Mouse (Mus musculus): ENCODE measurements around the gene Asna1. TPM values are rescaled to one million over a fixed set of nuclear protein-coding genes. Genes with fewer than 3 reads are reported as not detected.

Gene Asna1
- total and polyA plus RNA-seq, 2 experiments from 2014 or later, result 110 to 134 TPM

DNA sequence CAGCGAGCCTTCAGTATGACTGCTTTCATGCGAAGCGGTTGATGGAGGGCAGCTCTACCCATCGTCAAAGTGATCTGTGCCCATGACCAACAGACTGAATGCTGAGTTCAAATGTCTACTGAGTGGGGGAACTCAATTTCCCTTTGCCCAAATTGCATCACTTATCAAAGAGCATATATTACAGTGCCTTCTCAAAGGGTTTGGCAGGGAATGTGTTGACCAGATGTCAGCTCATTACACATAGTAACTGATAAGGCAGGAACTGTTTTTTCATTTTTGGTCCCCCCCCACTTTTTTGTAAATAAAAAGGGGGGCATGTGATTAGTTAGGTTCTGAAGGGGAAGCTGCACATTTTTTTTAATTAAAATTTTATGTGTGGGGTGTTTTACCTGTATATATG is 37.5 kb upstream of the Asna1 start:
- H3K4me1 ChIP-seq (ENCODE audit: control insufficient read depth, insufficient read depth), result no peaks in the 10 kb centered on the region
- H3K9me3 ChIP-seq (replicated peaks; ENCODE audit: control insufficient read depth, low read length), result no peaks in the 10 kb centered on the region
- H3K9ac ChIP-seq (replicated peaks; ENCODE audit: low read depth, low read length), result no peak overlapping the region
- no peaks in the 10 kb centered on the region for H3K36me3 ChIP-seq (replicated peaks; ENCODE audit: control insufficient read depth, insufficient read depth, low read length)
- ATAC-seq (ENCODE audit: insufficient read depth, low read depth), result no peak
- H3K27ac ChIP-seq (ENCODE audit: low read depth), result no peak overlapping the region
- TF ChIP-seq CTCF (IDR thresholded peaks at IDR 0.05; ENCODE audit: low read depth) (no peak), EP300 (IDR thresholded peaks at IDR 0.05; ENCODE audit: low read depth) (no peak)
- DNase-seq (ENCODE audit: low spot score), result no peak
- H3K4me2 ChIP-seq (ENCODE audit: low read depth, low read length), result no peak overlapping the region
- 95% methylated on average over 4 of the region's 4 CpGs for WGBS
- H3K4me3 ChIP-seq (ENCODE audit: low read depth, low read length), result no peak overlapping the region
- no peaks in the 10 kb centered on the region for H3K27me3 ChIP-seq (ENCODE audit: control insufficient read depth, insufficient read depth, low read length)

DNA sequence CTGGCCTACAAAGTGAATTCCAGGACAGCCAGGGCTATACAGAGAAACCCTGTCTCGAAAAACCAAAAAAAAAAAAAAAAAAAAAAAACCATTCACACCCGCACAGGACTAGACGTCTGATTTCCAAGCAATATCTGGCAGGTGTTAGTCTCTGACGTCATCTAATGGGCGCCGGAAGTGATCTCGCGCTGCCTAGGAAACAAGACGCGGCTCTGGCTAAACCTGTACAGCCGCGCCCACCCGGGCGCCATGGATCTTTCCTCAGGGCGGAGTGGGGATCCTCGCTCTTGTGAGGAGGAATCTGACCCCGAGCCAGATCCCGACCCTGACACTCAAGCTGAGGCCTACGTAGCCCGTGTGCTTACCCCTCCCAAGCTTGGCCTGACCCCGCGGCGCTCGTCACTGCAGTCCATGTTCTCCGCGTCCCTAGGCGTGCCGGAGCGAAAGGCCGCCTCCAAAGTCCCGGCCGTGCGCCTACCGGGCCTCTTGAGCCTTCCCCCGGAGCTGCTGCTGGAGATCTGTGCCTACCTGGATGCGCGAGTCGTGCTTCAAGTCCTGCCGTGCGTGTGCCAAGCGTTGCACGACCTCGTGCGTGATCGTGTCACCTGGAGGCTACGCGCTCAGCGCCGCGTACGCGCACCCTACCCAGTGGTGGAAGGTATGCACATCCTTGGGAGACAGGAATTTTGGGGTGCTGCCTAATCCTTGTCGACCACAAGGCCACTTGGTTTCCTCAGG is 35.0 kb upstream of the Asna1 start, which contains the start of gene Fbxw9:
Gene Fbxw9, plus strand, starts transcription at position 177 of the 738 bp plus-strand sequence.
- Histone ChIP-seq H3K4me3 (ENCODE audit: low read depth, low read length) (peak within 1 kb of the TSS; percentile 96), H3K9me3 (replicated peaks; ENCODE audit: control insufficient read depth, low read length) (no peaks in the 10 kb centered on the region), H3K36me3 (replicated peaks; ENCODE audit: control insufficient read depth, insufficient read depth, low read length) (peaks cover 15% of the 10 kb centered on the region), H3K9ac (replicated peaks; ENCODE audit: low read depth, low read length) (peak within 1 kb of the TSS; percentile 60), H3K4me2 (ENCODE audit: low read depth, low read length) (peak within 1 kb of the TSS; percentile 97), H3K27me3 (ENCODE audit: control insufficient read depth, insufficient read depth, low read length) (no peaks in the 10 kb centered on the region), H3K27ac (ENCODE audit: low read depth) (peak within 1 kb of the TSS; percentile 47; the same call in 1 of the 2 replicates), H3K4me1 (ENCODE audit: control insufficient read depth, insufficient read depth) (no peaks in the 10 kb centered on the region)
- ATAC-seq (ENCODE audit: insufficient read depth, low read depth), result peak; percentile 93
- DNase-seq (ENCODE audit: low spot score), result peak; percentile 87
- TF ChIP-seq EP300 (IDR thresholded peaks at IDR 0.05; ENCODE audit: low read depth) (0 out of 2 replicates have a peak, but pooled peaks have one; percentile 21), CTCF (IDR thresholded peaks at IDR 0.05; ENCODE audit: low read depth) (no peak)
- WGBS, result under 1% methylated on average over 51 of the region's 53 CpGs

GRCm38 (mm10) chr8:85057367-85057766 is 32.3 kb upstream of the Asna1 start:
- no peak for DNase-seq (ENCODE audit: low spot score)
- no peaks in the 10 kb centered on the region for H3K4me1 ChIP-seq (ENCODE audit: control insufficient read depth, insufficient read depth)
- H3K4me2 ChIP-seq (ENCODE audit: low read depth, low read length), result no peak overlapping the region
- no peak for ATAC-seq (ENCODE audit: insufficient read depth, low read depth)
- 82% methylated on average over 7 of the region's 7 CpGs for WGBS
- H3K36me3 ChIP-seq (replicated peaks; ENCODE audit: control insufficient read depth, insufficient read depth, low read length), result peaks cover 41% of the 10 kb centered on the region
- no peak for TF ChIP-seq EP300 (IDR thresholded peaks at IDR 0.05; ENCODE audit: low read depth)
- TF ChIP-seq CTCF (IDR thresholded peaks at IDR 0.05; ENCODE audit: low read depth), result no peak
- H3K9ac ChIP-seq (replicated peaks; ENCODE audit: low read depth, low read length), result no peak overlapping the region
- H3K27me3 ChIP-seq (ENCODE audit: control insufficient read depth, insufficient read depth, low read length), result no peaks in the 10 kb centered on the region
- H3K4me3 ChIP-seq (ENCODE audit: low read depth, low read length), result no peak overlapping the region
- no peak overlapping the region for H3K27ac ChIP-seq (ENCODE audit: low read depth)
- no peaks in the 10 kb centered on the region for H3K9me3 ChIP-seq (replicated peaks; ENCODE audit: control insufficient read depth, low read length)

GRCm38 (mm10) chr8:85043619-85044018 is 18.5 kb upstream of the Asna1 start:
- peaks cover 77% of the 10 kb centered on the region for H3K36me3 ChIP-seq (replicated peaks; ENCODE audit: control insufficient read depth, insufficient read depth, low read length)

GRCm38 (mm10) chr8:85037681-85038531 is 12.8 kb upstream of the Asna1 start:
- H3K27me3 ChIP-seq (ENCODE audit: control insufficient read depth, insufficient read depth, low read length), result no peaks in the 10 kb centered on the region
- TF ChIP-seq EP300 (IDR thresholded peaks at IDR 0.05; ENCODE audit: low read depth) (no peak), CTCF (IDR thresholded peaks at IDR 0.05; ENCODE audit: low read depth) (no peak)
- H3K4me1 ChIP-seq (ENCODE audit: control insufficient read depth, insufficient read depth), result peaks cover 14% of the 10 kb centered on the region
- peak overlapping the region; percentile 96 for H3K27ac ChIP-seq (ENCODE audit: low read depth)
- 0 out of 2 replicates have a peak, but pooled peaks have one; percentile 2 for ATAC-seq (ENCODE audit: insufficient read depth, low read depth)
- under 1% methylated on average over 54 of the region's 57 CpGs for WGBS
- no peak for DNase-seq (ENCODE audit: low spot score)
- H3K36me3 ChIP-seq (replicated peaks; ENCODE audit: control insufficient read depth, insufficient read depth, low read length), result peaks cover 21% of the 10 kb centered on the region
- H3K9me3 ChIP-seq (replicated peaks; ENCODE audit: control insufficient read depth, low read length), result no peaks in the 10 kb centered on the region
- peak overlapping the region; percentile 97 for H3K4me2 ChIP-seq (ENCODE audit: low read depth, low read length)
- H3K4me3 ChIP-seq (ENCODE audit: low read depth, low read length), result peak overlapping the region; percentile 76
- peak overlapping the region; percentile 94 for H3K9ac ChIP-seq (replicated peaks; ENCODE audit: low read depth, low read length)

More at GRCm38 (mm10) chr8:85043619-85044018, 18.5 kb upstream of the Asna1 start:
- Histone ChIP-seq H3K4me1 (ENCODE audit: control insufficient read depth, insufficient read depth) (peaks cover 3% of the 10 kb centered on the region; the same call in 1 of the 2 replicates), H3K4me3 (ENCODE audit: low read depth, low read length) (no peak overlapping the region), H3K27me3 (ENCODE audit: control insufficient read depth, insufficient read depth, low read length) (no peaks in the 10 kb centered on the region), H3K9ac (replicated peaks; ENCODE audit: low read depth, low read length) (no peak overlapping the region), H3K4me2 (ENCODE audit: low read depth, low read length) (no peak overlapping the region), H3K9me3 (replicated peaks; ENCODE audit: control insufficient read depth, low read length) (no peaks in the 10 kb centered on the region), H3K27ac (ENCODE audit: low read depth) (no peak overlapping the region)
- DNase-seq (ENCODE audit: low spot score) (no peak), ATAC-seq (ENCODE audit: insufficient read depth, low read depth) (no peak)
- no peak for TF ChIP-seq EP300 (IDR thresholded peaks at IDR 0.05; ENCODE audit: low read depth)
- no peak for TF ChIP-seq CTCF (IDR thresholded peaks at IDR 0.05; ENCODE audit: low read depth)
- WGBS, result 92% methylated on average over 6 of the region's 6 CpGs
